Mouse (Mus musculus): ENCODE measurements at regions not wholly inside any gene's neighbourhood (a gene's known extent, or its start where the extent isn't known, plus 50 kb on each side); places are given as distances from the start of the nearest gene placed in this dataset.

DNA sequence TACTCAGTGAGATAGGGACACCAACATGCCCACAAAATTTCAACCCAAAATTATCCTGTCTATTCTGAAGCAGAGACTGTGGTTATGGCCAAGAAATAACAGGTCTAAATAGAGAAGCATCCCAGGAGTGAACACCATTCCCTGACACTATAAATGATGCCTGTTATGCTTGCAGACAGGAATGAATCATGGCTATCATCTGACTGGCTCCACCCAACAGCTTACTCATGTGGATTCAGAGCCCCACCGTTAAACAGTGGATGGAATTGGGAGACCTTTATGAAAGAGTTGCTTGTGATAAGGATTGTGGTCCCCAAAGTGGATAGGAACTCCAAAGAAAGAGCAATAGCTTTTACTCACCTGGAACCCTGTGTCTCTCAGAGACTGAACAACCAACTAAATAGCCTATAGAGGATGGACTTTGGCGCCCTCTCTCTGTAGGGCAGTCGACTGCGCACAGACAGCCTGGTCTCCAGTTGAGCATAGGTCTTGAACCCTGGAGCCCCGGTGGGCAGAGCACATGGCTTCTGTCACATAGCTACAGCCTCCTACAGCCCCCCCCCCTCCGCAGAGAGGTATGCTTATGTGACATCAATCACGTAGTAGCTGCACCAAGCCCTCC, 1101.3 kb upstream of the Zeb2 start:
- Histone ChIP-seq H3K9ac (ENCODE audit: low read length) (no peak overlapping the region), H3K9me3 (ENCODE audit: control insufficient read depth, low read length) (no peaks in the 10 kb centered on the region), H3K4me3 (ENCODE audit: low read depth, low read length) (no peak overlapping the region), H3K27ac (ENCODE audit: low read depth, low read length) (no peak overlapping the region), H3K4me2 (ENCODE audit: low read depth, low read length, severe bottlenecking) (no peak overlapping the region), H3K4me1 (replicated peaks; ENCODE audit: control insufficient read depth, insufficient read depth, low read length) (no peaks in the 10 kb centered on the region), H3K36me3 (ENCODE audit: control insufficient read depth, insufficient read depth, low read length) (no peaks in the 10 kb centered on the region), H3K27me3 (ENCODE audit: control insufficient read depth, insufficient read depth, low read length) (no peaks in the 10 kb centered on the region)
- DNase-seq (ENCODE audit: low spot score) (no peak), ATAC-seq (replicated peaks; ENCODE audit: low FRiP score) (no peak)
- WGBS, result 95% methylated on average over 7 of the region's 7 CpGs

GRCm38 (mm10) chr2:46199341-46199740, 1082.1 kb upstream of the Zeb2 start:
- ATAC-seq (replicated peaks; ENCODE audit: low FRiP score), result no peak
- no peak overlapping the region for H3K4me3 ChIP-seq (ENCODE audit: low read depth, low read length)
- DNase-seq (ENCODE audit: low spot score), result no peak
- H3K27ac ChIP-seq (ENCODE audit: low read depth, low read length), result no peak overlapping the region
- no peak overlapping the region for H3K9ac ChIP-seq (ENCODE audit: low read length)
- no peaks in the 10 kb centered on the region for H3K36me3 ChIP-seq (ENCODE audit: control insufficient read depth, insufficient read depth, low read length)
- H3K4me2 ChIP-seq (ENCODE audit: low read depth, low read length, severe bottlenecking), result no peak overlapping the region
- no peaks in the 10 kb centered on the region for H3K4me1 ChIP-seq (replicated peaks; ENCODE audit: control insufficient read depth, insufficient read depth, low read length)
- H3K27me3 ChIP-seq (ENCODE audit: control insufficient read depth, insufficient read depth, low read length), result no peaks in the 10 kb centered on the region
- H3K9me3 ChIP-seq (ENCODE audit: control insufficient read depth, low read length), result no peaks in the 10 kb centered on the region
- 63% methylated on average over 1 of the region's 1 CpGs for WGBS

DNA sequence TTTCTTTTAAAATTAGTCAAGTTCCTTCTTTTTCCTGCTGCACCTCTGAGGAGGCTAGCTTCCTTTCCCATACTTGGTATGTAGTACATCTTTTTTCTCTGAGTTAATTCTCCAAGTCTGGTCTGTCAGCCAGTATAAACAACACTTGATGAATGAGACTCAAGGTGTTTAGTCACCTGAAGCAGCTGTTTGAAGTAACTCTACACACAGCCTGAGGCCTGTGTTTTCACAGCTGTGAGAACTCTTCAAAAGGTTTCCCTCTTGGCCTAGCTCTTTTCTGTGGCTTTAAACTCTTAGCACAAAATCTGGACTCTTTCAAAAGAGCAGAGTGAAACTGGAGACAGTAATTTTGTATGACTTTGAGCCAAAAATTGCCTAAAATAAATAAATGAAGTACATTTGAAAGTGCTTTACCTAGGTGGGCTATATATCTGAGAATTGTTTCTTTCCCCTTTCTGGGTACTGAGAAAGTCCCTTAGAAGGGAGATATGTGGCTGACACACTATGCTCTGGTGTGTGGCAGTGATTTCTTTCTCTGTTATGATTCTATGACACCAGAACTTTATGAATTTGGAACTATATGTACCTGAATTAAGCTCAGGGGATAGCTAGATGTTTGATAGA, 1070.2 kb upstream of the Zeb2 start:
- no peaks in the 10 kb centered on the region for H3K36me3 ChIP-seq (ENCODE audit: control insufficient read depth, insufficient read depth, low read length)
- no peak for DNase-seq (ENCODE audit: low spot score)

DNA sequence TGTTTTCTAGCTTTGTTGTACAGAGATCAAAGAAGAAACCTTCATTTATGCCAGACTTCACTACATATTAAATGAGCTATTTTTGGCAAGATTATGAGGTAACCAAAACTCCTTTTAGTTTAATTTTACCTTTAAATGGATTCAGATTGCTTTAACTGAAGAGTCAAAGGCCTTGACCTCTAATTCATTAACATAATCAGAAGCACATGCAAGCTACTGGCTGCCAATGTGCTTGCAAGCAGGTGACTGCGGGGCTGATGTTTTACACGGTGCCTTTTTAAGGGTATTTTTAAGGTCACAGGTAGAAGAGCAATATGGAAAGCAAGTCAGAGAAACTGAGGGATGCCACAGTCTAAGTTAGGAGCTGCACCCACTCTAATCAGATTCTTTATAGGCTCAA, 1066.0 kb upstream of the Zeb2 start:
- Histone ChIP-seq H3K4me3 (ENCODE audit: low read depth, low read length) (no peak overlapping the region), H3K27ac (ENCODE audit: low read depth, low read length) (no peak overlapping the region), H3K27me3 (ENCODE audit: control insufficient read depth, insufficient read depth, low read length) (no peaks in the 10 kb centered on the region), H3K4me2 (ENCODE audit: low read depth, low read length, severe bottlenecking) (no peak overlapping the region), H3K4me1 (replicated peaks; ENCODE audit: control insufficient read depth, insufficient read depth, low read length) (no peaks in the 10 kb centered on the region), H3K9ac (ENCODE audit: low read length) (no peak overlapping the region), H3K9me3 (ENCODE audit: control insufficient read depth, low read length) (no peaks in the 10 kb centered on the region), H3K36me3 (ENCODE audit: control insufficient read depth, insufficient read depth, low read length) (no peaks in the 10 kb centered on the region)
- 76% methylated on average over 2 of the region's 2 CpGs for WGBS
- ATAC-seq (replicated peaks; ENCODE audit: low FRiP score) (no peak), DNase-seq (ENCODE audit: low spot score) (no peak)

More for the DNA sequence above, 1070.2 kb upstream of the Zeb2 start:
- no peaks in the 10 kb centered on the region for H3K4me1 ChIP-seq (replicated peaks; ENCODE audit: control insufficient read depth, insufficient read depth, low read length)
- no peak overlapping the region for H3K4me2 ChIP-seq (ENCODE audit: low read depth, low read length, severe bottlenecking)
- H3K9me3 ChIP-seq (ENCODE audit: control insufficient read depth, low read length), result no peaks in the 10 kb centered on the region
- no peak for ATAC-seq (replicated peaks; ENCODE audit: low FRiP score)
- no peak overlapping the region for H3K9ac ChIP-seq (ENCODE audit: low read length)
- H3K27ac ChIP-seq (ENCODE audit: low read depth, low read length), result no peak overlapping the region
- H3K27me3 ChIP-seq (ENCODE audit: control insufficient read depth, insufficient read depth, low read length), result no peaks in the 10 kb centered on the region
- H3K4me3 ChIP-seq (ENCODE audit: low read depth, low read length), result no peak overlapping the region

DNA sequence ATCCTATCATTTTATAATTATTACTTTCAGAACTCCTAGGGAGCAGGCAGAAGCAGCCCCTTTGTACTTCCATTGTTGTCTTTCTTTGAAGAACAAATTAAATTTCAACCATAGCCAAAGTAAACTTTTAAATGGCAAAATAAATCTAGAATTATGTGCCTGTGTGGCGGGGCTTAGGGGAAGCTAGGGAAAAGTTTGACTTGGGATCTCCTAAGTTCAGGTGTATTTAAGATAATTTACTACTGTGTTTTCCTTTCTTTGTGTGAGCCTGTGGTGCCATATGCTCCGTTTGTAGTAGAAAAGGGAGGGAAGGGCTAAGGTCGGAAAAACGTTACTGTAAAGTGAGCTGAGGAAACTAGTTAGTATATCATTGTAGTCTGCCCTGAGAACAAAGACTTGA, 1062.5 kb upstream of the Zeb2 start:
- Histone ChIP-seq H3K9ac (ENCODE audit: low read length) (no peak overlapping the region), H3K27me3 (ENCODE audit: control insufficient read depth, insufficient read depth, low read length) (no peaks in the 10 kb centered on the region), H3K9me3 (ENCODE audit: control insufficient read depth, low read length) (no peaks in the 10 kb centered on the region), H3K4me3 (ENCODE audit: low read depth, low read length) (no peak overlapping the region), H3K36me3 (ENCODE audit: control insufficient read depth, insufficient read depth, low read length) (no peaks in the 10 kb centered on the region), H3K4me2 (ENCODE audit: low read depth, low read length, severe bottlenecking) (no peak overlapping the region), H3K27ac (ENCODE audit: low read depth, low read length) (no peak overlapping the region), H3K4me1 (replicated peaks; ENCODE audit: control insufficient read depth, insufficient read depth, low read length) (no peaks in the 10 kb centered on the region)
- DNase-seq (ENCODE audit: low spot score) (no peak), ATAC-seq (replicated peaks; ENCODE audit: low FRiP score) (no peak)
- WGBS, result 67% methylated on average over 4 of the region's 4 CpGs

DNA sequence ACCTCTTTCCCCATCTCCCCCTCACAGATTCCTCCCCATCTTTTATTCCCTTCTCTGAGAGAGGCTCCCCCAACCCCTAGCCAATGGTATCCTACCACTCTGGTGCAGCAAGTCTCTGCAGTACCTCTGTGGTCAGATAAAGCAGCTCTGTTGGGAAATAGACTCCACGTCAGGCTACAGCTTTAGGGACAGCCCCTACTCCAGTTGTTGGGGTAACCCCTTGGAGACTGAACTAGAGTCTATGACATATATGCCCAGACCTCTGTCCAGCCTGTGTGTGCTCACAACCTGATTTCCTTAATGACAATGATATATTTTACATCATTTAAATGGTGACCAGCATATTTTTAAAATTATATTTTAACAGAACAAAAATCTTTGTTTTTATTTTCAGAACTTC, 1051.3 kb upstream of the Zeb2 start:
- H3K27me3 ChIP-seq (ENCODE audit: control insufficient read depth, insufficient read depth, low read length), result no peaks in the 10 kb centered on the region
- no peak overlapping the region for H3K9ac ChIP-seq (ENCODE audit: low read length)
- H3K36me3 ChIP-seq (ENCODE audit: control insufficient read depth, insufficient read depth, low read length), result no peaks in the 10 kb centered on the region
- DNase-seq (ENCODE audit: low spot score), result no peak
- no peak for ATAC-seq (replicated peaks; ENCODE audit: low FRiP score)
- H3K27ac ChIP-seq (ENCODE audit: low read depth, low read length), result no peak overlapping the region
- H3K4me1 ChIP-seq (replicated peaks; ENCODE audit: control insufficient read depth, insufficient read depth, low read length), result no peaks in the 10 kb centered on the region
- H3K9me3 ChIP-seq (ENCODE audit: control insufficient read depth, low read length), result no peaks in the 10 kb centered on the region
- 63% methylated on average over 1 of the region's 1 CpGs for WGBS
- H3K4me3 ChIP-seq (ENCODE audit: low read depth, low read length), result no peak overlapping the region
- H3K4me2 ChIP-seq (ENCODE audit: low read depth, low read length, severe bottlenecking), result no peak overlapping the region

GRCm38 (mm10) chr2:46149848-46150247, 1032.7 kb upstream of the Zeb2 start:
- Histone ChIP-seq H3K4me2 (ENCODE audit: low read depth, low read length, severe bottlenecking) (no peak overlapping the region), H3K4me3 (ENCODE audit: low read depth, low read length) (no peak overlapping the region), H3K4me1 (replicated peaks; ENCODE audit: control insufficient read depth, insufficient read depth, low read length) (no peaks in the 10 kb centered on the region), H3K36me3 (ENCODE audit: control insufficient read depth, insufficient read depth, low read length) (no peaks in the 10 kb centered on the region), H3K9me3 (ENCODE audit: control insufficient read depth, low read length) (no peaks in the 10 kb centered on the region), H3K9ac (ENCODE audit: low read length) (no peak overlapping the region), H3K27ac (ENCODE audit: low read depth, low read length) (no peak overlapping the region), H3K27me3 (ENCODE audit: control insufficient read depth, insufficient read depth, low read length) (no peaks in the 10 kb centered on the region)
- DNase-seq (ENCODE audit: low spot score), result no peak
- 89% methylated on average over 3 of the region's 3 CpGs for WGBS
- no peak for ATAC-seq (replicated peaks; ENCODE audit: low FRiP score)

DNA sequence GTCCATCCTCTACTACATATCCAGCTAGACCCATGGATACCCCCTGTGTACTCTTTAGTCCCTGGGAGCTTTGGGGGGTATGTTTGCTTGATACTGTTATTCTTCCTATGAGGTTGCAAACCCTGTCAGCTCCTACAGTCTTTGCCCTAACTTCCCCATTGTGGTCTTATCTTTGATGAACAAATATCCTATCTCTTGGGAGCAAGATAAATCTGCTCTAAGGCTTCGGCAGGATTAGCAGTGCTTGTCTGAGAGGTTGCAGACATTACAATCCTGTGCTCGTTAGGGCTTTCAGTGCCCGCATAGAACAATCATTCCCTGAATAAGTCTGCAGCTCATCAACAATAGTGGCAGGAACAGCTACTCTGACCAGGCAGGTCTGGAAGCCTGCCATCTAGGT, 1002.7 kb upstream of the Zeb2 start:
- ATAC-seq (replicated peaks; ENCODE audit: low FRiP score) (no peak), DNase-seq (ENCODE audit: low spot score) (no peak)
- Histone ChIP-seq H3K27ac (ENCODE audit: low read depth, low read length) (no peak overlapping the region), H3K27me3 (ENCODE audit: control insufficient read depth, insufficient read depth, low read length) (no peaks in the 10 kb centered on the region), H3K36me3 (ENCODE audit: control insufficient read depth, insufficient read depth, low read length) (no peaks in the 10 kb centered on the region), H3K4me1 (replicated peaks; ENCODE audit: control insufficient read depth, insufficient read depth, low read length) (no peaks in the 10 kb centered on the region), H3K9ac (ENCODE audit: low read length) (no peak overlapping the region), H3K4me3 (ENCODE audit: low read depth, low read length) (no peak overlapping the region), H3K9me3 (ENCODE audit: control insufficient read depth, low read length) (no peaks in the 10 kb centered on the region), H3K4me2 (ENCODE audit: low read depth, low read length, severe bottlenecking) (no peak overlapping the region)
- WGBS, result 46% methylated on average over 3 of the region's 3 CpGs

DNA sequence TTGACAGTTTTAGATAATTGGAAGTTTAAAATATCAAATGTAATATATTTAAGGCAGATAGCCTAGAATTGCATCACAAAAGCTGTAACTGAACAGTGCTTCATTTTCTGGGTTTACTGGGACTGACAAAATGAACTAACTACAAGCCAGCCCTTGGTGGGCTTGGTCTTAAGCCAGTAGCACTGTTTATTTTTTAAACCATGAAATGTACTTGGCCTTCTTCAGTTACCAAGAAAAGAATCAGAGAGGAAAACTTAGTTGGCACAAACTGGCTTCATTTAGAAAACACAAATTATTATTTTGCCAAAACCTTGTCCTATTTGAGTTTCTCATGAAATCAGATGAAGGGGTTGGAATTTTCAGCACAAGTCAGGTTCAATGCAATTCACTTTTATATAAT, 989.8 kb upstream of the Zeb2 start:
- Histone ChIP-seq H3K27me3 (ENCODE audit: control insufficient read depth, insufficient read depth, low read length) (no peaks in the 10 kb centered on the region), H3K4me1 (replicated peaks; ENCODE audit: control insufficient read depth, insufficient read depth, low read length) (no peaks in the 10 kb centered on the region), H3K27ac (ENCODE audit: low read depth, low read length) (no peak overlapping the region), H3K9ac (ENCODE audit: low read length) (no peak overlapping the region), H3K9me3 (ENCODE audit: control insufficient read depth, low read length) (no peaks in the 10 kb centered on the region), H3K4me3 (ENCODE audit: low read depth, low read length) (no peak overlapping the region), H3K36me3 (ENCODE audit: control insufficient read depth, insufficient read depth, low read length) (no peaks in the 10 kb centered on the region), H3K4me2 (ENCODE audit: low read depth, low read length, severe bottlenecking) (no peak overlapping the region)
- no peak for DNase-seq (ENCODE audit: low spot score)
- ATAC-seq (replicated peaks; ENCODE audit: low FRiP score), result no peak

All from forebrain, embryonic 11.5 days (tissue).